Mouse (Mus musculus): ENCODE measurements around the gene Ifi206. TPM values are rescaled to one million over a fixed set of nuclear protein-coding genes. Genes with fewer than 3 reads are reported as not detected.
"Not testable (repeated sequence)": the region's sequence is repeated elsewhere in the genome, so short reads cannot be mapped to it uniquely, and the experiment has no call there.

Gene Ifi206
- 0.13 TPM in 1 of 2 replicates, not detected in the other for polyA plus RNA-seq (2015; fragmentation: Nextera tagmentation; extraction: Ambion mirVana)

- not testable (repeated sequence) for H3K4me3 ChIP-seq; H3K4me1 ChIP-seq; H3K9ac ChIP-seq; H3K4me2 ChIP-seq; H3K27me3 ChIP-seq (replicated peaks); H3K27ac ChIP-seq; H3K9me3 ChIP-seq; H3K36me3 ChIP-seq (replicated peaks); ATAC-seq (replicated peaks)
- 80% methylated on average over 3 of the region's 3 CpGs for WGBS
Measured at GRCm38 (mm10) chr1:173490812-173491480, at the start of gene Ifi206. Gene Ifi206, minus strand, starts transcription at chr1:173491041.

GRCm38 (mm10) chr1:173535791-173536190 lies 45.0 kb upstream of the Ifi206 start, which contains the start of gene Ifi214:
Gene Ifi214, minus strand, starts transcription at chr1:173535957.
- not testable (repeated sequence) for H3K4me1 ChIP-seq; H3K27me3 ChIP-seq (replicated peaks); H3K36me3 ChIP-seq (replicated peaks); H3K4me3 ChIP-seq; H3K27ac ChIP-seq; H3K4me2 ChIP-seq; H3K9me3 ChIP-seq; H3K9ac ChIP-seq; ATAC-seq (replicated peaks)
- WGBS = 92% methylated on average over 3 of the region's 3 CpGs

GRCm38 (mm10) chr1:173521452-173521851 lies 30.6 kb upstream of the Ifi206 start:
- no peak overlapping the region for H3K4me3 ChIP-seq
- no peak overlapping the region for H3K27ac ChIP-seq
- no peaks in the 10 kb centered on the region for H3K9me3 ChIP-seq
- H3K27me3 ChIP-seq (replicated peaks) = no peaks in the 10 kb centered on the region
- H3K4me1 ChIP-seq = no peaks in the 10 kb centered on the region
- H3K36me3 ChIP-seq (replicated peaks) = no peaks in the 10 kb centered on the region
- H3K4me2 ChIP-seq = no peak overlapping the region
- no peak overlapping the region for H3K9ac ChIP-seq
- ATAC-seq (replicated peaks) = no peak

- not testable (repeated sequence) for H3K27me3 ChIP-seq (replicated peaks); H3K36me3 ChIP-seq (replicated peaks); H3K9me3 ChIP-seq; H3K27ac ChIP-seq; H3K4me3 ChIP-seq; H3K9ac ChIP-seq; H3K4me2 ChIP-seq; ATAC-seq (replicated peaks); H3K4me1 ChIP-seq
- 94% methylated on average over 2 of the region's 2 CpGs for WGBS
Measured at GRCm38 (mm10) chr1:173510595-173510994, 19.8 kb upstream of the Ifi206 start.

GRCm38 (mm10) chr1:173491483-173491882 lies 642 bp upstream of the Ifi206 start:
- H3K4me3 ChIP-seq; ATAC-seq (replicated peaks); H3K4me2 ChIP-seq; H3K9me3 ChIP-seq; H3K4me1 ChIP-seq; H3K27ac ChIP-seq; H3K36me3 ChIP-seq (replicated peaks); H3K27me3 ChIP-seq (replicated peaks); H3K9ac ChIP-seq: not testable (repeated sequence)

- H3K9me3 ChIP-seq = not testable (repeated sequence)
Measured at GRCm38 (mm10) chr1:173481182-173481574, 9.7 kb downstream of the Ifi206 start.

GRCm38 (mm10) chr1:173480399-173481181 lies 10.3 kb downstream of the Ifi206 start:
- H3K4me1 ChIP-seq; H3K4me3 ChIP-seq; H3K9ac ChIP-seq; H3K4me2 ChIP-seq; H3K27me3 ChIP-seq (replicated peaks); H3K27ac ChIP-seq; H3K9me3 ChIP-seq; ATAC-seq (replicated peaks); H3K36me3 ChIP-seq (replicated peaks): not testable (repeated sequence)
- 94% methylated on average over 5 of the region's 5 CpGs for WGBS

More at GRCm38 (mm10) chr1:173481182-173481574, 9.7 kb downstream of the Ifi206 start:
- H3K4me2 ChIP-seq; H3K9ac ChIP-seq; H3K36me3 ChIP-seq (replicated peaks); H3K27ac ChIP-seq; H3K4me1 ChIP-seq; H3K4me3 ChIP-seq; ATAC-seq (replicated peaks); H3K27me3 ChIP-seq (replicated peaks): not testable (repeated sequence)
- 91% methylated on average over 3 of the region's 3 CpGs for WGBS

- Histone ChIP-seq H3K4me2 (no peak overlapping the region), H3K9ac (no peak overlapping the region), H3K9me3 (no peaks in the 10 kb centered on the region), H3K4me1 (no peaks in the 10 kb centered on the region), H3K27me3 (replicated peaks) (no peaks in the 10 kb centered on the region), H3K4me3 (no peak overlapping the region), H3K27ac (no peak overlapping the region), H3K36me3 (replicated peaks) (no peaks in the 10 kb centered on the region)
- WGBS = 93% methylated on average over 5 of the region's 5 CpGs
- no peak for ATAC-seq (replicated peaks)
Measured at GRCm38 (mm10) chr1:173456761-173457160, 34.1 kb downstream of the Ifi206 start.

GRCm38 (mm10) chr1:173456139-173456754 lies 34.6 kb downstream of the Ifi206 start:
- Histone ChIP-seq H3K9me3 (no peaks in the 10 kb centered on the region), H3K4me2 (no peak overlapping the region), H3K27me3 (replicated peaks) (no peaks in the 10 kb centered on the region), H3K36me3 (replicated peaks) (no peaks in the 10 kb centered on the region), H3K4me1 (no peaks in the 10 kb centered on the region), H3K27ac (no peak overlapping the region), H3K4me3 (no peak overlapping the region), H3K9ac (no peak overlapping the region)
- peak; percentile 86 for ATAC-seq (replicated peaks)
- WGBS = 55% methylated on average over 7 of the region's 7 CpGs

- H3K27me3 ChIP-seq (replicated peaks) = no peaks in the 10 kb centered on the region
- ATAC-seq (replicated peaks) = no peak
- no peaks in the 10 kb centered on the region for H3K36me3 ChIP-seq (replicated peaks)
- no peaks in the 10 kb centered on the region for H3K4me1 ChIP-seq
- H3K9me3 ChIP-seq = no peaks in the 10 kb centered on the region
- WGBS = 94% methylated on average over 5 of the region's 5 CpGs
- no peak overlapping the region for H3K4me3 ChIP-seq
- no peak overlapping the region for H3K27ac ChIP-seq
- H3K4me2 ChIP-seq = no peak overlapping the region
- H3K9ac ChIP-seq = no peak overlapping the region
Measured at GRCm38 (mm10) chr1:173451665-173452064, 39.2 kb downstream of the Ifi206 start.

GRCm38 (mm10) chr1:173450621-173451020 lies 40.2 kb downstream of the Ifi206 start:
- Histone ChIP-seq H3K4me1 (no peaks in the 10 kb centered on the region), H3K9me3 (no peaks in the 10 kb centered on the region), H3K9ac (no peak overlapping the region), H3K27me3 (replicated peaks) (no peaks in the 10 kb centered on the region), H3K36me3 (replicated peaks) (no peaks in the 10 kb centered on the region), H3K4me3 (no peak overlapping the region), H3K27ac (no peak overlapping the region), H3K4me2 (no peak overlapping the region)
- no peak for ATAC-seq (replicated peaks)
- WGBS = 93% methylated on average over 4 of the region's 4 CpGs

GRCm38 (mm10) chr1:173447067-173447466 lies 43.8 kb downstream of the Ifi206 start:
- H3K9ac ChIP-seq = no peak overlapping the region
- H3K27me3 ChIP-seq (replicated peaks) = no peaks in the 10 kb centered on the region
- 77% methylated on average over 4 of the region's 4 CpGs for WGBS
- ATAC-seq (replicated peaks) = no peak
- H3K36me3 ChIP-seq (replicated peaks) = no peaks in the 10 kb centered on the region
- no peak overlapping the region for H3K4me3 ChIP-seq
- H3K27ac ChIP-seq = no peak overlapping the region
- no peaks in the 10 kb centered on the region for H3K9me3 ChIP-seq
- H3K4me1 ChIP-seq = no peaks in the 10 kb centered on the region
- H3K4me2 ChIP-seq = no peak overlapping the region
